Mouse (Mus musculus) central nervous system, embryonic 18 days (tissue): ENCODE results near the gene Psg18. TPM values are rescaled to one million over a fixed set of nuclear protein-coding genes. Genes with fewer than 3 reads are reported as not detected.

Experiments
- polyA plus RNA-seq: library from polyadenylated mRNA; depleted of rRNA; stranded (reverse); fragments of >200 nt; gene quantifications from 2 replicates; pipeline ENCODE4 v1.2.3, GENCODE M21; 2012; rRNA removed

Gene Psg18
- polyA plus RNA-seq: not detected in 2 replicates

GRCm38 (mm10) chr7:18354909-18355308 lies at the start of gene Psg18:
Gene Psg18, minus strand, starts transcription at chr7:18355009.

Other genes with a start within 250 kb of the Psg18 start
- not detected in 2 replicates for gene Igfl3, start 178.5 kb downstream of the Psg18 start, polyA plus RNA-seq
- not detected in 2 replicates for gene Mill1, start 109.7 kb downstream of the Psg18 start, polyA plus RNA-seq
- not detected in 2 replicates for gene Psg28, start 77.0 kb upstream of the Psg18 start, polyA plus RNA-seq
- not detected in 2 replicates for gene Psg26, start 129.2 kb upstream of the Psg18 start, polyA plus RNA-seq
- gene Psg25, start 177.3 kb upstream of the Psg18 start, polyA plus RNA-seq: not detected in 2 replicates
- not detected in 2 replicates for gene Psg27, start 212.3 kb upstream of the Psg18 start, polyA plus RNA-seq